Mouse (Mus musculus) testis, adult 2 months (tissue): Measurements from ENCODE around the gene Stambp. TPM values are rescaled to one million over a fixed set of nuclear protein-coding genes. Genes with fewer than 3 reads are reported as not detected.

Experiments used
- H3K27ac ChIP-seq: fragments of 200-500 bp; 2 replicates; pipeline ENCODE4 v1.5.1; 2012; ENCODE audit warnings: low read depth, low read length; ENCODE audit not compliant: control insufficient read depth, insufficient read depth
- H3K27me3 ChIP-seq: fragments of 200-500 bp; 2 replicates; pipeline ENCODE4 v1.6.1; 2012; ENCODE audit warnings: mild to moderate bottlenecking, low read length, moderate library complexity; ENCODE audit not compliant: control insufficient read depth, insufficient read depth
- H3K36me3 ChIP-seq: fragments of 200-500 bp; 2 replicates; pipeline ENCODE4 v1.6.1; 2012; ENCODE audit warnings: mild to moderate bottlenecking, low read length; ENCODE audit not compliant: control insufficient read depth, insufficient read depth
- H3K4me1 ChIP-seq: fragments of 200-500 bp; 2 replicates; pipeline ENCODE4 v1.6.1; 2012; ENCODE audit warnings: low read length; ENCODE audit not compliant: control insufficient read depth, insufficient read depth
- H3K4me3 ChIP-seq: fragments of 200-500 bp; 2 replicates; pipeline ENCODE4 v1.5.1; 2012; ENCODE audit warnings: low read depth, mild to moderate bottlenecking, low read length, moderate library complexity, mixed read lengths; ENCODE audit not compliant: control insufficient read depth
- CTCF ChIP-seq: fragments of 200-500 bp; IDR thresholded peaks from 2 replicates; pipeline ENCODE4 v1.5.1; 2012; ENCODE audit warnings: low read depth, mild to moderate bottlenecking, inconsistent platforms, low read length, moderate library complexity; ENCODE audit not compliant: control insufficient read depth, insufficient read depth, insufficient replicate concordance
- POLR2A ChIP-seq: fragments of 200-500 bp; IDR thresholded peaks from 2 replicates; pipeline ENCODE4 v1.6.1; 2012; ENCODE audit warnings: low read depth, mild to moderate bottlenecking, inconsistent platforms, low read length, moderate library complexity; ENCODE audit not compliant: control insufficient read depth
- polyA plus RNA-seq: library from polyadenylated mRNA; depleted of rRNA; stranded (reverse); fragments of >200 nt; gene quantifications from 2 replicates; pipeline ENCODE4 v1.2.3, GENCODE M21; 2012; rRNA removed

Gene Stambp
- polyA plus RNA-seq, 1 experiment: 44.6 TPM

DNA sequence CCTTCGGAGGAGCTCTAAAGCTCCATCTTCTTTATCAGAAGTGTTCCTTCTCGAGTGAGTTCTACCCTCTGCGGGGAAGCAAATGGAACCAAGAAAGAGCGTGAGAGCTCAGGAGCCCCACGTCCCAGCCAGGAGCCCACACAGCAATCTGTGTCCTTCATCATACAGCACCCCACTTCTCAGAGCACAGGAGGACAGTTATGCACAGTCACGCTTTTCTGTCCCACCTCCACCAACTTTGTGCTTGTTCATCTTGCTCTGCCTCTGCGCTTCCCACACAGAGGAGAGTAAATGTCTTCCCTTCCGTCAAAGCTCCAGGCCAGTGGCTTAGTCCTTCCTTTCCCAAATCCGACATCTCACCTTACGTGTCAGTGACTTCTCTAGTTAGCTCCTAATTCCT is 73.5 kb downstream of the Stambp start:
- Histone ChIP-seq H3K36me3 (no peaks in the 10 kb centered on the region), H3K27ac (no peak overlapping the region), H3K4me3 (no peak overlapping the region), H3K27me3 (no peaks in the 10 kb centered on the region), H3K4me1 (peaks cover 6% of the 10 kb centered on the region)
- no peak for TF ChIP-seq CTCF
- TF ChIP-seq POLR2A: no peak

DNA sequence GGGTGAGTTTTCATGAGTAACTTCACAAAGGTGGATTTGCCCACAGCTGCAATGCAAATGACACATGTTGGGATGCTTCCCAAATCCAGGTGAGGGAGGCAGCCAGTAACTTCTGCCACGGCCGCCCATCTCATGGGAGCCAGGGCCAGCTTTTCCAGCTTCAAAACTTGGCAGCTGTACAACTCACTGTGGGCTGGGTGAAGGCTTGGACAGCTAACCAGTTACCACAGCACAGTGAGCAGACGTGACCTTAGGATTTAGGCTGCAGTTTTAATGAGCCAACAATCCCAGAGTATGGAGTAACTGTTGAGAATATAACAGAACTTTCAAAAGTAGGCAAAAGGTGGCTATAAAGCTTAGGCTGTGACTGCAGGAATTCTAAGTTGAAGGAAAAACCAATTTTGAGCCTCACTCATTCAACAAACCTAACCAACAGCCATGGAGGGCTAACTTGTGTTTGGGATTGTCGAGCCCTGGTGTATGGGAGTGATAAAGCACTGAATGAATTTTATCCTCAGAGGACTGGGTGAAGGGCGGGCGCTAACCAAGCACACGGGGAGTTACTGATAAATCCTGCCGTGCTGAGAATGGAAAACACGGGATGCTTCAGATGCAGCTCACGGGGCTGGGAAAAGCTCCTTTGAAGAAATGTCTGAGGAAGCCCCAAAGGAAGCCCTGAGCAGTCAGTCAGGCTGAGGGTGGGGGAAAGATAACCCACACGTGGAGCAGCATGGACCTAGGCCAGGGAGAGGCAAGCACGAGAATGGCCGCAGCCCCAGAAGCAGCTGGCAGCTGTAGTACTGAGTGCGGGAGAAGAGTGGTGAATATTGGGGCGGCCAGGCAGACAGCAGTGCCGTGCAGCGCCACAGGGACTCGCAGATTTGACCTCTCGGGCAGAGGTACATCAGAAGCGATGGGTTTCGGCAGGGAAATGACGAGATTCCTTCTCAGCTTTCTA is 75.5 kb downstream of the Stambp start:
- Histone ChIP-seq H3K4me3 (no peak overlapping the region), H3K27me3 (no peaks in the 10 kb centered on the region), H3K4me1 (peaks cover 6% of the 10 kb centered on the region), H3K27ac (no peak overlapping the region), H3K36me3 (no peaks in the 10 kb centered on the region)
- TF ChIP-seq POLR2A (no peak), CTCF (no peak)

DNA sequence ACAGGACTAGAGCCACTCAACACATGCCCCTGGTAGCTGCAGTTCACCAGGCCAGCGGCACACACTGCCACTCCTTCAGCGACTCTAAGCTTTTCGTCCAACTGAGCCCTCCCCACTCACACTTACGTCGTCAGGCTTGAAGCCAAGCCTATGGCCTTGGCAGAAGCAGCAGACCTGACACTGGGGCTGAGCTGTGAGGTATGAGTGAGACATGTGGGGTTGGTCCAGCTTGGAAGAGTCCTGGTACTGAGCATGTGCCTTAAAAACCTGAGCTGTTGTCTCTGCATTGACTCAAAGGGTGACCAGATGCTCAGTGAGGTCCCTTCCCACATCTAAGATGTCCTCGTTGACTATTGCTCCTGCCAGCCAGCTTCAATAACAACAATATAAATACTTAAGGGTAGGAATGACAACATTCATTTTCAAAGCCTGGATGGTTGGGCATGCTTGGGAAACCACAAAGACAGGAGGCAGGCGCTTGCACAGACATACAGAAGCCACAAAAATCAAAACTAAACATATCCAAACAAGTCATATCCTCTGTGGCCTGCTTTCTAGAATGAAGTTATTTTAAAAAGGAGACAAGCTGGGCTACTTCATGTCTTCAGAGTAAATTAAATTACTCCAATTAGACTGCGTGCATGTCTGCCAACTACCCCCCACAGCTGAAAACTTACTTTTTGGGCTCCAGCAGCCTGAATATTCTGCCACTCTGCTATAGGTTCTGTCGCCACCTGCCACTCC is 76.3 kb downstream of the Stambp start:
- H3K27me3 ChIP-seq: no peaks in the 10 kb centered on the region
- TF ChIP-seq POLR2A (no peak), CTCF (no peak)
- peaks cover 6% of the 10 kb centered on the region for H3K4me1 ChIP-seq
- H3K36me3 ChIP-seq: no peaks in the 10 kb centered on the region
- H3K27ac ChIP-seq: no peak overlapping the region
- no peak overlapping the region for H3K4me3 ChIP-seq

Other genes starting within 250 kb of the Stambp start
- 13.9 and 15.4 TPM in 2 replicates for gene Mthfd2, start 246.8 kb downstream of the Stambp start, polyA plus RNA-seq
- 9.4 and 12.2 TPM in 2 replicates for gene Mob1a, start 246.7 kb downstream of the Stambp start, polyA plus RNA-seq
- 64.3 and 68.3 TPM in 2 replicates for gene Bola3, start 223.6 kb downstream of the Stambp start, polyA plus RNA-seq
- gene Tet3, start 113.6 kb downstream of the Stambp start, polyA plus RNA-seq: 1.8 and 2.0 TPM in 2 replicates
- gene Dguok, start 65.8 kb downstream of the Stambp start, polyA plus RNA-seq: 15.5 and 16.0 TPM in 2 replicates
- gene Actg2, start 36.5 kb downstream of the Stambp start, polyA plus RNA-seq: 470 and 505 TPM in 2 replicates
- gene Clec4f, start 83.5 kb upstream of the Stambp start, polyA plus RNA-seq: 0.14 TPM in 1 of 2 replicates, not detected in the other
- not detected in 2 replicates for gene Cd207, start 105.1 kb upstream of the Stambp start, polyA plus RNA-seq
- 2.1 TPM in 2 replicates for gene Vax2, start 138.5 kb upstream of the Stambp start, polyA plus RNA-seq
- 12.4 and 17.2 TPM in 2 replicates for gene Atp6v1b1, start 170.3 kb upstream of the Stambp start, polyA plus RNA-seq
- gene Ankrd53, start 189.9 kb upstream of the Stambp start, polyA plus RNA-seq: 90.8 and 94.2 TPM in 2 replicates
- gene Tex261, start 203.1 kb upstream of the Stambp start, polyA plus RNA-seq: 95.3 and 97.0 TPM in 2 replicates
- gene Nagk, start 222.3 kb upstream of the Stambp start, polyA plus RNA-seq: 56.2 and 57.9 TPM in 2 replicates